Mouse (Mus musculus): ENCODE measurements at regions not wholly inside any gene's neighbourhood (a gene's known extent, or its start where the extent isn't known, plus 50 kb on each side); places are given as distances from the start of the nearest gene placed in this dataset.

GRCm38 (mm10) chr4:99394244-99394643, 98.5 kb downstream of the Gm12689 start:
- no peaks in the 10 kb centered on the region for H3K9me3 ChIP-seq (replicated peaks; ENCODE audit: control insufficient read depth, insufficient read depth, low read length, poor library complexity, severe bottlenecking)
- H3K9ac ChIP-seq (ENCODE audit: low read depth, poor library complexity, severe bottlenecking), result no peak overlapping the region
- no peak overlapping the region for H3K4me3 ChIP-seq (ENCODE audit: low read depth, low read length)
- no peaks in the 10 kb centered on the region for H3K4me1 ChIP-seq (ENCODE audit: control insufficient read depth, insufficient read depth, low read length)
- no peak for TF ChIP-seq EP300 (IDR thresholded peaks at IDR 0.05; ENCODE audit: insufficient read depth, low read depth, low read length)
- no peak for TF ChIP-seq POLR2A (IDR thresholded peaks at IDR 0.05; ENCODE audit: insufficient read depth, low read length)
- TF ChIP-seq CTCF (IDR thresholded peaks at IDR 0.05; ENCODE audit: low read depth, low read length), result no peak
- H3K36me3 ChIP-seq (ENCODE audit: control insufficient read depth, insufficient read depth, low read length, poor library complexity, severe bottlenecking), result no peaks in the 10 kb centered on the region
- no peaks in the 10 kb centered on the region for H3K27me3 ChIP-seq (ENCODE audit: control insufficient read depth, insufficient read depth, low read length, poor library complexity, severe bottlenecking)
- no peak overlapping the region for H3K27ac ChIP-seq (ENCODE audit: insufficient read depth, low read length)

DNA sequence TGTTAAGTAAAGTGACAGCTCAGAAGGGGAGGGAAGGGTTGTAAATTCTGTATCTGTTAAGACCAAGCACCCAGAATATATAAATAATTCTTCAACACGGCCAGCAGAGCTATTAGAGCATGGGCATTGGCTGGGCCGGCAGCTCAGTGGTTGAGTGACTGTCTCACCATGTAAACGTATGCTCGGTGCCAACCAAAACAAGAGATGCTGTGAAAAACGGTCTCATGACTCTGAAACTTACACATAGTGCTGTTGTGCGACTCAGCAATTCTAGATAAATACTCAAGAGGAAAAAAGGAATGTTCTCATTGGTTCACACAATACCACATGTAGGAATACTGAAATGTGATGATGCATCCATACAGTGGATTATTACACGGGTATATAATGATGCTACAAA, 111.8 kb downstream of the Gm12689 start:
- H3K27ac ChIP-seq (ENCODE audit: insufficient read depth, low read length), result no peak overlapping the region
- H3K27me3 ChIP-seq (ENCODE audit: control insufficient read depth, insufficient read depth, low read length, poor library complexity, severe bottlenecking), result no peaks in the 10 kb centered on the region
- H3K4me1 ChIP-seq (ENCODE audit: control insufficient read depth, insufficient read depth, low read length), result no peaks in the 10 kb centered on the region
- no peak overlapping the region for H3K4me3 ChIP-seq (ENCODE audit: low read depth, low read length)
- no peak overlapping the region for H3K9ac ChIP-seq (ENCODE audit: low read depth, poor library complexity, severe bottlenecking)
- TF ChIP-seq EP300 (IDR thresholded peaks at IDR 0.05; ENCODE audit: insufficient read depth, low read depth, low read length), result no peak
- no peak for TF ChIP-seq CTCF (IDR thresholded peaks at IDR 0.05; ENCODE audit: low read depth, low read length)
- no peak for TF ChIP-seq POLR2A (IDR thresholded peaks at IDR 0.05; ENCODE audit: insufficient read depth, low read length)
- H3K36me3 ChIP-seq (ENCODE audit: control insufficient read depth, insufficient read depth, low read length, poor library complexity, severe bottlenecking), result no peaks in the 10 kb centered on the region
- no peaks in the 10 kb centered on the region for H3K9me3 ChIP-seq (replicated peaks; ENCODE audit: control insufficient read depth, insufficient read depth, low read length, poor library complexity, severe bottlenecking)

DNA sequence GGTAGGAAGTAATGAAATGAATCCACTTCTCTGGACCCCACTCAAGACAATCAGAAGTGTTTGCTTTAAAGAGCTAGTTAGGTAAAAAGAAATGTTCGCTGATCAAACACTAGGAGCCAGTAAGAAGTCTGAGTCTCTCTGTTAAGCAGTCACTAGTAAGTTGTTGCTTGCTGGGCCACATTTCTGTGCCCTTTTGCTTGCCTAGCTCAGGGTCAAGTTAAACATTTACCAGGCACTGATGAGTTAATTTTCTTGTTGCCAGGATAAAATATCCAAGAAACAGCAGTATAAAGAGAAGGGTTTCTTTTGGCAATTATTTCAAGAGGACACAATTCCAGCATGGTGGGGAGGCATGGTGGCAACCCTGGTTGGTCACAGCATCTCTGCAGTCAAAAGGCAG, 127.7 kb downstream of the Gm12689 start:
- Histone ChIP-seq H3K27ac (ENCODE audit: insufficient read depth, low read length) (no peak overlapping the region), H3K9ac (ENCODE audit: low read depth, poor library complexity, severe bottlenecking) (no peak overlapping the region), H3K4me1 (ENCODE audit: control insufficient read depth, insufficient read depth, low read length) (no peaks in the 10 kb centered on the region), H3K4me3 (ENCODE audit: low read depth, low read length) (no peak overlapping the region), H3K36me3 (ENCODE audit: control insufficient read depth, insufficient read depth, low read length, poor library complexity, severe bottlenecking) (no peaks in the 10 kb centered on the region), H3K9me3 (replicated peaks; ENCODE audit: control insufficient read depth, insufficient read depth, low read length, poor library complexity, severe bottlenecking) (no peaks in the 10 kb centered on the region), H3K27me3 (ENCODE audit: control insufficient read depth, insufficient read depth, low read length, poor library complexity, severe bottlenecking) (no peaks in the 10 kb centered on the region)
- TF ChIP-seq EP300 (IDR thresholded peaks at IDR 0.05; ENCODE audit: insufficient read depth, low read depth, low read length) (no peak), POLR2A (IDR thresholded peaks at IDR 0.05; ENCODE audit: insufficient read depth, low read length) (no peak)

DNA sequence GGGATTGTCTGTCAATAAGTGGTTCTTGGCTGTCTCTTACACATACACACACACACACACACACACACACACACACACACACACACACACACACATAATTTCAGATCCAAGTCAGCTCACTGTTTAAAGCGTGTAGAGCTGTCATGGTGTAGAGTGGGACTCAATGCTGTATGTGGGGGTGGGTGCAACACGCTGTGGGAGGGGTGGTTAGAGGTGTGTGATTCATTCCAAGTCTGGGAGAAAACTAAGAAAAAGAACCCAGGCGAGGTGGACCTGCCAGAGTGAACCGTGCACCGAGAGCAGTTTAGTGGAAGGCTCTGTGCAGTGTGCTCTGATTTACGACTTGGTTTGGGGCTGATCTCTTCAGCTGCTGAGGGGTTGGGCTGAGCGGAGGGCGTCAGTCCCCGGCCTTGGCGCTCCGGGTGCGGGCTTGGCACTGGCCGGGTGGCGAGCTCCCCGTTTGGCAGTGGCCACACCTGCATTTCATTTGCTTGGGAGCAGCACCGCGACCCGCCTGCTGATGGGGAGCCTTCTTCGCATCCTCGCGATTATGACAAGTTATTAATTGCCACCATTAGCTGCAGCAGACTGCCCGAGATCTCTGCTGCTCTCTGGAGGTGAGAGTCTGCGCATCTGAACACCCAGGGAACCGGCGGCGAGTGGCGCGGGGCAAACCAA, 149.5 kb downstream of the Gm12689 start:
- Histone ChIP-seq H3K9me3 (replicated peaks; ENCODE audit: control insufficient read depth, insufficient read depth, low read length, poor library complexity, severe bottlenecking) (no peaks in the 10 kb centered on the region), H3K36me3 (ENCODE audit: control insufficient read depth, insufficient read depth, low read length, poor library complexity, severe bottlenecking) (no peaks in the 10 kb centered on the region), H3K4me1 (ENCODE audit: control insufficient read depth, insufficient read depth, low read length) (no peaks in the 10 kb centered on the region), H3K27ac (ENCODE audit: insufficient read depth, low read length) (no peak overlapping the region), H3K27me3 (ENCODE audit: control insufficient read depth, insufficient read depth, low read length, poor library complexity, severe bottlenecking) (no peaks in the 10 kb centered on the region), H3K4me3 (ENCODE audit: low read depth, low read length) (peak overlapping the region; percentile 66), H3K9ac (ENCODE audit: low read depth, poor library complexity, severe bottlenecking) (0 out of 2 replicates have a peak overlapping the region, but pooled peaks have one; percentile 14)
- TF ChIP-seq EP300 (IDR thresholded peaks at IDR 0.05; ENCODE audit: insufficient read depth, low read depth, low read length) (no peak), CTCF (IDR thresholded peaks at IDR 0.05; ENCODE audit: low read depth, low read length) (no peak), POLR2A (IDR thresholded peaks at IDR 0.05; ENCODE audit: insufficient read depth, low read length) (no peak)

GRCm38 (mm10) chr4:99445755-99446128, 150.0 kb downstream of the Gm12689 start:
- Histone ChIP-seq H3K27ac (ENCODE audit: insufficient read depth, low read length) (no peak overlapping the region), H3K9ac (ENCODE audit: low read depth, poor library complexity, severe bottlenecking) (0 out of 2 replicates have a peak overlapping the region, but pooled peaks have one; percentile 14), H3K36me3 (ENCODE audit: control insufficient read depth, insufficient read depth, low read length, poor library complexity, severe bottlenecking) (no peaks in the 10 kb centered on the region), H3K9me3 (replicated peaks; ENCODE audit: control insufficient read depth, insufficient read depth, low read length, poor library complexity, severe bottlenecking) (no peaks in the 10 kb centered on the region), H3K4me3 (ENCODE audit: low read depth, low read length) (peak overlapping the region; percentile 66), H3K4me1 (ENCODE audit: control insufficient read depth, insufficient read depth, low read length) (no peaks in the 10 kb centered on the region), H3K27me3 (ENCODE audit: control insufficient read depth, insufficient read depth, low read length, poor library complexity, severe bottlenecking) (no peaks in the 10 kb centered on the region)
- TF ChIP-seq EP300 (IDR thresholded peaks at IDR 0.05; ENCODE audit: insufficient read depth, low read depth, low read length), result no peak
- TF ChIP-seq CTCF (IDR thresholded peaks at IDR 0.05; ENCODE audit: low read depth, low read length), result no peak
- no peak for TF ChIP-seq POLR2A (IDR thresholded peaks at IDR 0.05; ENCODE audit: insufficient read depth, low read length)

DNA sequence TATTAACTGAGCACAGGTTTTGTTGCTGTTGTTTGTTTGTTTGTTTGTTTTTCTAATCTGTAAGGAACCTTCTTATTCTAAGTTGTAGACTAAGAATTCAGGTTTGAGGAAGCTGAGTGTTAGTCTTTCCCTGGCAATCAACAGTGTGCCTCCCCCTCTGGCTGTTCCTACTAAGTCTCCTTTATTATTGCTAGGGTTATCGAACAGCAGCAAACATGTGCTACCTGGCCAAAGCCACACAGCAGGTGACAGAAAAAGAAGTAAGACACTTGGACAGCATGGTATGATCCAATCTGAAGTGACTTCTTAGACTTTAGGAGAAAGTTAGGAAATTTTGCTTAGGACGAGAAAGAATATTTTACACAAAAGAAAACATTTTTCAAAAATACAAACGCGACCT, 163.3 kb downstream of the Gm12689 start:
- no peaks in the 10 kb centered on the region for H3K36me3 ChIP-seq (ENCODE audit: control insufficient read depth, insufficient read depth, low read length, poor library complexity, severe bottlenecking)
- H3K27ac ChIP-seq (ENCODE audit: insufficient read depth, low read length), result no peak overlapping the region
- no peak overlapping the region for H3K9ac ChIP-seq (ENCODE audit: low read depth, poor library complexity, severe bottlenecking)
- H3K4me3 ChIP-seq (ENCODE audit: low read depth, low read length), result no peak overlapping the region
- H3K27me3 ChIP-seq (ENCODE audit: control insufficient read depth, insufficient read depth, low read length, poor library complexity, severe bottlenecking), result no peaks in the 10 kb centered on the region
- no peaks in the 10 kb centered on the region for H3K9me3 ChIP-seq (replicated peaks; ENCODE audit: control insufficient read depth, insufficient read depth, low read length, poor library complexity, severe bottlenecking)
- TF ChIP-seq EP300 (IDR thresholded peaks at IDR 0.05; ENCODE audit: insufficient read depth, low read depth, low read length), result no peak
- no peak for TF ChIP-seq CTCF (IDR thresholded peaks at IDR 0.05; ENCODE audit: low read depth, low read length)
- no peak for TF ChIP-seq POLR2A (IDR thresholded peaks at IDR 0.05; ENCODE audit: insufficient read depth, low read length)
- H3K4me1 ChIP-seq (ENCODE audit: control insufficient read depth, insufficient read depth, low read length), result no peaks in the 10 kb centered on the region

Data from ES-Bruce4 (cell line).